Mouse (Mus musculus) erythroblast, embryonic 14.5 days (primary cell): ENCODE data around the gene Asb8.

Experiments
- GATA1 ChIP-seq: IDR thresholded peaks from 2 replicates; pipeline ENCODE4 v1.6.1; 2012; ENCODE audit warnings: low read length, inconsistent platforms, mixed read lengths
- TAL1 ChIP-seq: IDR thresholded peaks from 3 replicates; pipeline ENCODE4 v1.6.1; 2012; ENCODE audit warnings: low read length, inconsistent platforms, mixed read lengths

DNA sequence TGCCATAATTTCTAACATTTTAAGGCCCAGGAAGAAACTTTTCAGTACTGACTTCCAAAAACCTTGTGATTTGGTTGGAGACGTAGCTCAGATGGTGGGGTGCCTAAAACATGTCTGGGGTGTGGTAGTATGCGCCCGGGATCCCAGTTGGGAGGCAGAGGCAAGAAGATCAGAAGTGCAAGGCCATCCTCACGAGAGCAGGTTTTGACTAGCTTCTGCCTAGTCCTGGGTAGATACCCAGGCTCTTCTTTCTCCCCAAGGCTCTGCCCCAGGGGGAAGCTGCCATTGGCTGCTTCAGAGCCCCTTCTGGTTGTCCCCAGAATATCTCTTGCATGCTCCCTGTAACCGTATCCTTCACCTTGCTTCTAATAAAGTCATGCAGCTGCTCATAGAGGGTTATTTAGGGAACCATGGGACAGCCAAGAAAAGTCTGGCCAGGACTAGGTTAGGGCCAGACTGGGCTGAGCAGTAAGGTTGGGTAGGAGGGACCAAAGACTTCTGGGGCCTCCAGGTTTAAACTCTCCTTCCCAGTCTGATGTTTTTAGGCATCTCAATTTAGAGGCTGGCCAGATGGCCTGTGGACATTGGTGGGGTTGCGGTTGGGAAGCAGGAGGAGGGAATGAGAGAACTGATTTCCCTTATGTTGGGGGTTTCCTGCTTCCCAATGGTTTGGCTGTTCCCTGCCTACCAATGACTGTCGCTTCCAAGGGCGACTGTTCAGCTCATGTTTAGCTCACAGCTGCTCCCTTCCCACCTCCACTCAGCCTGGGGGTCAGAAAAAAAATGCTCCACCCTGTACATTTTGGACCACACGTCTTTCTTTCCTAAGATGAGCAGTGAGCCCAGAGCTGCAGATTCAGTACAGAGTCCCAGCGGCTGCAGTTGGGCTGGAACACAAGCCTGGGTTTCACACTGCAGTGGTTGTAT lies 50.3 kb downstream of the Asb8 start:
- TF ChIP-seq GATA1 (no peak), TAL1 (no peak)
